Mouse (Mus musculus) ES-E14 (cell line): Measurements from ENCODE around the gene 2610507B11Rik. TPM values are rescaled to one million over a fixed set of nuclear protein-coding genes. Genes with fewer than 3 reads are reported as not detected.
A peak's percentile ranks its signal among the peaks of the same experiment; 100 is the strongest.

ENCODE experiments used
- DNase-seq: peaks from one replicate; pipeline ENCODE4 v3.0.0-alpha.2; 2013; ENCODE audit warnings: low read depth, low spot score
- H3K27ac ChIP-seq: 2 replicates; pipeline ENCODE4 v1.5.1; 2012; ENCODE audit warnings: low read depth, mild to moderate bottlenecking, low read length, moderate library complexity, mixed read lengths; ENCODE audit not compliant: poor library complexity, insufficient read depth, severe bottlenecking
- H3K36me3 ChIP-seq: 2 replicates; pipeline ENCODE4 v1.6.1; 2012; ENCODE audit warnings: mild to moderate bottlenecking, low read length, moderate library complexity, mixed read lengths; ENCODE audit not compliant: control insufficient read depth, poor library complexity, insufficient read depth, severe bottlenecking
- H3K4me1 ChIP-seq, 2 experiments: fragments of 150-350 bp in 1 of 2; sonication (generic) in 1 of 2; 2 replicates each; pipeline ENCODE4 v1.6.1; 2012; ENCODE audit warnings: low read length in 2 of 2, mild to moderate bottlenecking in 1 of 2, mixed read lengths in 1 of 2; ENCODE audit not compliant: control insufficient read depth in 2 of 2, insufficient read depth in 2 of 2, poor library complexity in 1 of 2
- H3K4me3 ChIP-seq, 2 experiments: fragments of 150-350 bp in 1 of 2; sonication (generic) in 1 of 2; 2 replicates each; pipeline ENCODE4 v1.5.1; 2012; ENCODE audit warnings: low read length in 2 of 2, low read depth in 1 of 2, mild to moderate bottlenecking in 1 of 2, mixed read lengths in 1 of 2; ENCODE audit not compliant: insufficient read depth in 1 of 2, poor library complexity in 1 of 2, severe bottlenecking in 1 of 2
- H3K9ac ChIP-seq: 2 replicates; pipeline ENCODE4 v1.6.1; 2012; ENCODE audit warnings: low read depth, mild to moderate bottlenecking, low read length, mixed read lengths; ENCODE audit not compliant: poor library complexity, insufficient read depth, severe bottlenecking
- H3K9me3 ChIP-seq: fragments of 150-350 bp; sonication (generic); 2 replicates; pipeline ENCODE4 v1.6.1; 2012; ENCODE audit warnings: low read depth, mild to moderate bottlenecking, low read length; ENCODE audit not compliant: control insufficient read depth, insufficient read depth
- CHD2 ChIP-seq: IDR thresholded peaks from 2 replicates; pipeline ENCODE4 v1.6.1; 2014; ENCODE audit warnings: mild to moderate bottlenecking, low read depth, low read length, inconsistent platforms
- HCFC1 ChIP-seq: IDR thresholded peaks from 2 replicates; pipeline ENCODE4 v1.6.1; 2012; ENCODE audit warnings: low read length, inconsistent platforms, borderline replicate concordance; ENCODE audit not compliant: insufficient read depth
- MAFK ChIP-seq: IDR thresholded peaks from 2 replicates; pipeline ENCODE4 v1.6.1; 2014; ENCODE audit warnings: mild to moderate bottlenecking, low read depth, low read length, inconsistent platforms; ENCODE audit not compliant: insufficient read depth
- ZC3H11A ChIP-seq: IDR thresholded peaks from 2 replicates; pipeline ENCODE4 v1.6.1; 2012; ENCODE audit warnings: low read depth, mild to moderate bottlenecking, inconsistent platforms, low read length, borderline replicate concordance
- ZNF384 ChIP-seq: IDR thresholded peaks from 2 replicates; pipeline ENCODE4 v1.6.1; 2012; ENCODE audit warnings: low read depth, low read length, inconsistent platforms
- in situ Hi-C, 2 experiments: fragments of 600-800 bp; cut with MboI; formaldehyde crosslinking; loops; one replicate each; pipeline ENCODE4 v1.15.1; 2025; ENCODE audit warnings: low sequenced_read_pairs in 2 of 2, inconsistent platforms in 1 of 2; ENCODE audit not compliant: unreplicated experiment in 2 of 2
- total RNA-seq: library from RNA; depleted of rRNA; stranded (reverse); fragments of 300-350 nt; gene quantifications from 2 replicates; pipeline ENCODE4 v1.2.3, GENCODE M21; 2012; rRNA removed

2610507B11Rik gene
- total RNA-seq, result 210 and 285 TPM in 2 replicates

DNA sequence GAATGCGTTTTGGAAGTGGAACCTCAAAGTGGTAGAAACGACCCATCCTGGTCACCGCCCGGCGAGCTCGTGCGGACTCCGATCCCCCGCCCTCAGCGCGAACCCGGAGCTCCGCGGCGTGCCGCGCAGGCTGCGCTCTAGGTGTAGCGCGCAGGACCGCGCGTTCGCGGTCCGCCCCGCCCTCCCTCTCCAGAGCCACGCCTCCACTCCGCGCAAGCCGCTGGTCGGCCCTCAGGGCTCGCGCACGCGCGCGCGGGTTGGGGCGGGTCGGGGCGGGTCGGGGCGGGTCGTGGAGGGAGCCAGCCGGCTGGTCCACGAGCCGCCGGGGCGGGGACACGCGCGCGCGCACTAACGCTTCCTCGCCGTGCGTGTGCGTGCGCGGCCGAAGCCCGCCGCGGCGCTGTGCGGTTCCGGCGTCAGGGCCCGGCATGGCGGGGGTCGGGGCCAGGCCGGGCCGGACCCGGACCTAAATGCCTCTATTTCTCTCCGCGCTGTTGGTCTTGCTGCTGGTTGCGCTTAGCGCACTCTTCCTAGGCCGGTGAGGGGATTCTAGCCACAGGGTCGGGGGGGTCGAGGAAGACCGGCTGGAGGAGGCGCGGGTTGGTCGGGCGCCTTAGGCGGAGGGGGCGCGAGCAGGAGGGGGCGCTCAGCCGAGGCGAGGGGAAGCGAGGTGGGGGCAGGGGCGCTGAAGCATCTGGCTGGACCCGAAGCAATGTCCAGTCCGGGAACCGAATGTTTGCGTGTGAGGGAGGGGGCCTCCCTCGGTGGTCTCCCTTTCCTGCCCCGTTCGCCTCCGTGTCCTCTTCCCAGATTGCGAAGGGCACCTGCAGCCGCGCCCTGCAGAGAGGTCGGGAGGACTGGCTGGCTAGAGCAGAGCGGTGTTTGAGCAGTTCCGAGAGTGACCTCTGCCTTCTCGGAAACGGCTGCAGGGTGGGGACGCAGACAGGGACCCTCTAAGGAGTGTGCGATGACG, at the start of gene 2610507B11Rik:
Gene 2610507B11Rik, plus strand, starts transcription at position 373 of the 973 bp plus-strand sequence.
- Histone ChIP-seq H3K9me3 (no peaks in the 10 kb centered on the region), H3K27ac (peak within 1 kb of the TSS; percentile 58), H3K4me1 (no peaks in the 10 kb centered on the region), H3K4me3 (peak within 1 kb of the TSS; percentile 94 to 95), H3K36me3 (peaks cover 25% of the 10 kb centered on the region), H3K9ac (peak within 1 kb of the TSS; percentile 92)
- in situ Hi-C loops, result no loop called here
- no peak for TF ChIP-seq MAFK
- peak; percentile 65; the same call in 1 of the 2 replicates for TF ChIP-seq ZC3H11A
- TF ChIP-seq HCFC1, result 0 out of 2 replicates have a peak, but pooled peaks have one; percentile 15
- peak; percentile 85 for DNase-seq

- no peaks in the 10 kb centered on the region for H3K9me3 ChIP-seq
- TF ChIP-seq HCFC1 (no peak), ZC3H11A (no peak), ZNF384 (no peak), MAFK (no peak), CHD2 (no peak)
- H3K4me1 ChIP-seq, result no peaks in the 10 kb centered on the region
- peaks cover 73% of the 10 kb centered on the region for H3K36me3 ChIP-seq
- H3K27ac ChIP-seq, result no peak overlapping the region
- no peak overlapping the region for H3K4me3 ChIP-seq
- in situ Hi-C loops, result no loop called here
- no peak overlapping the region for H3K9ac ChIP-seq
- no peak for DNase-seq
Observed at GRCm38 (mm10) chr11:78213086-78213817, 48.3 kb upstream of the 2610507B11Rik start.

GRCm38 (mm10) chr11:78215709-78216317, 45.7 kb upstream of the 2610507B11Rik start:
- H3K9ac ChIP-seq, result no peak overlapping the region
- in situ Hi-C loops, result loop anchor here in 1 of 2 experiments (5.0 kb wide), 1 partner anchor 66 kb away; no protein-coding TSS in a partner anchor
- TF ChIP-seq CHD2 (no peak), HCFC1 (no peak), ZNF384 (no peak), MAFK (no peak), ZC3H11A (no peak)
- no peak overlapping the region for H3K27ac ChIP-seq
- peaks cover 66% of the 10 kb centered on the region for H3K36me3 ChIP-seq
- H3K4me3 ChIP-seq, result no peak overlapping the region
- no peak for DNase-seq
- H3K4me1 ChIP-seq, result no peaks in the 10 kb centered on the region
- H3K9me3 ChIP-seq, result no peaks in the 10 kb centered on the region

DNA sequence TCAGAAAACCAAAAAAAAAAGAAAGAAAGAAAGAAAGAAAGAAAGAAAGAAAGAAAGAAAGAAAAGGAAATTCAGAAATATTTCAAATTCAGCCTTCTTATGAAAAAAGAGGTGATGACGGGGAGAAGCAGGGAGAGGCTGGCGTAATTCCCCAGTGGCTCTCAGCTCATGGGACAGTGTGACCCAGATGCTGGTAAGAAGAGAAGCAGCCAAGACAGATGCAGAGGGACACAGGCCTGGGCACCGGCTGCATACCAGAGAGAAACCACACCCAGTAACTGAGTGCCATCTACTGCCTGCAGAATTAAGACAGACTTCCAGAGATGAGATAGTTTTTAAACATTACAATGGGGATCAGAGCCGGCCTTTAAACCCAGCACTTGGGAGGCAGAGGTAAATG, 38.0 kb upstream of the 2610507B11Rik start:
- Histone ChIP-seq H3K36me3 (peaks cover 81% of the 10 kb centered on the region), H3K4me3 (no peak overlapping the region), H3K4me1 (no peaks in the 10 kb centered on the region), H3K9me3 (no peaks in the 10 kb centered on the region), H3K27ac (no peak overlapping the region), H3K9ac (no peak overlapping the region)
- TF ChIP-seq HCFC1, result no peak
- TF ChIP-seq ZNF384, result no peak
- TF ChIP-seq CHD2, result no peak
- no peak for TF ChIP-seq MAFK
- TF ChIP-seq ZC3H11A, result no peak
- DNase-seq, result no peak
- in situ Hi-C loops, result no loop called here
